Mouse (Mus musculus): ENCODE results near the gene Megf9. TPM values are rescaled to one million over a fixed set of nuclear protein-coding genes. Genes with fewer than 3 reads are reported as not detected.

Megf9 gene
- polyA plus RNA-seq, 1 experiment from 2014 or later: 27.8 TPM

- 85% methylated on average over 2 of the region's 2 CpGs for WGBS
- Histone ChIP-seq H3K4me3 (ENCODE audit: low read depth, low read length) (no peak overlapping the region), H3K27me3 (ENCODE audit: control insufficient read depth, insufficient read depth, low read length) (no peaks in the 10 kb centered on the region), H3K27ac (ENCODE audit: low read depth, low read length) (no peak overlapping the region), H3K36me3 (ENCODE audit: control insufficient read depth, insufficient read depth, low read length) (no peaks in the 10 kb centered on the region), H3K9me3 (ENCODE audit: control insufficient read depth, low read length) (no peaks in the 10 kb centered on the region), H3K4me2 (replicated peaks; ENCODE audit: low read depth, low read length) (no peak overlapping the region), H3K4me1 (replicated peaks; ENCODE audit: control insufficient read depth, insufficient read depth, low read length) (no peaks in the 10 kb centered on the region), H3K9ac (ENCODE audit: low read depth, low read length) (no peak overlapping the region)
- no peak for DNase-seq (ENCODE audit: low spot score)
- ATAC-seq (ENCODE audit: low FRiP score): no peak
Observed at GRCm38 (mm10) chr4:70545869-70546542, 11.2 kb upstream of the Megf9 start.

DNA sequence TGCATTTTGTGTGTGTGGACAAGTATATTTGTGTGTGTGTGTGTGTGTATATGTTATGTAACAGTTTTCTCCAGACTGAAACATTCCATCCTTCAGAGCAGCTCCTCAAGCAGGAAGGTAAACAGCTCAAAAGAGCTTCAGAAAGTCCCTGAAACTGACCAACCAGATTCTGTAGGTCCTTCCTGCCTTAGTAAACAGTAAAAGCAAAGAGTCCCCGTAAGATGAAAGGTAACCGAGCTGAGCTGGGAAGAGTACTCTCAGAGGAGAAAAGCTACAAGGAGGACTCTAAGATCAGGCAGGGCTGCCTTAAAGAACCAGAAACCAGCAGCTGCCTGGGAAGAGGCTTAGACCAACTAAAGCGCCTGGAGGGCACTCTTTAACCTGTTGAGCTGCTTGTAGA is 9.6 kb upstream of the Megf9 start:
- ATAC-seq (ENCODE audit: low FRiP score) (no peak), DNase-seq (ENCODE audit: low spot score) (no peak)
- H3K4me1 ChIP-seq (replicated peaks; ENCODE audit: control insufficient read depth, insufficient read depth, low read length): no peaks in the 10 kb centered on the region
- no peak overlapping the region for H3K9ac ChIP-seq (ENCODE audit: low read depth, low read length)
- no peaks in the 10 kb centered on the region for H3K9me3 ChIP-seq (ENCODE audit: control insufficient read depth, low read length)
- no peak overlapping the region for H3K4me2 ChIP-seq (replicated peaks; ENCODE audit: low read depth, low read length)
- H3K4me3 ChIP-seq (ENCODE audit: low read depth, low read length): no peak overlapping the region
- H3K27me3 ChIP-seq (ENCODE audit: control insufficient read depth, insufficient read depth, low read length): no peaks in the 10 kb centered on the region
- no peaks in the 10 kb centered on the region for H3K36me3 ChIP-seq (ENCODE audit: control insufficient read depth, insufficient read depth, low read length)
- H3K27ac ChIP-seq (ENCODE audit: low read depth, low read length): no peak overlapping the region
- WGBS: 72% methylated on average over 3 of the region's 3 CpGs

GRCm38 (mm10) chr4:70542387-70542786 is 7.6 kb upstream of the Megf9 start:
- DNase-seq (ENCODE audit: low spot score) (no peak), ATAC-seq (ENCODE audit: low FRiP score) (no peak)
- H3K36me3 ChIP-seq (ENCODE audit: control insufficient read depth, insufficient read depth, low read length): no peaks in the 10 kb centered on the region
- H3K4me3 ChIP-seq (ENCODE audit: low read depth, low read length): no peak overlapping the region
- H3K9me3 ChIP-seq (ENCODE audit: control insufficient read depth, low read length): no peaks in the 10 kb centered on the region
- no peak overlapping the region for H3K27ac ChIP-seq (ENCODE audit: low read depth, low read length)
- no peak overlapping the region for H3K4me2 ChIP-seq (replicated peaks; ENCODE audit: low read depth, low read length)
- no peaks in the 10 kb centered on the region for H3K27me3 ChIP-seq (ENCODE audit: control insufficient read depth, insufficient read depth, low read length)
- no peak overlapping the region for H3K9ac ChIP-seq (ENCODE audit: low read depth, low read length)
- 66% methylated on average over 2 of the region's 2 CpGs for WGBS
- H3K4me1 ChIP-seq (replicated peaks; ENCODE audit: control insufficient read depth, insufficient read depth, low read length): no peaks in the 10 kb centered on the region

DNA sequence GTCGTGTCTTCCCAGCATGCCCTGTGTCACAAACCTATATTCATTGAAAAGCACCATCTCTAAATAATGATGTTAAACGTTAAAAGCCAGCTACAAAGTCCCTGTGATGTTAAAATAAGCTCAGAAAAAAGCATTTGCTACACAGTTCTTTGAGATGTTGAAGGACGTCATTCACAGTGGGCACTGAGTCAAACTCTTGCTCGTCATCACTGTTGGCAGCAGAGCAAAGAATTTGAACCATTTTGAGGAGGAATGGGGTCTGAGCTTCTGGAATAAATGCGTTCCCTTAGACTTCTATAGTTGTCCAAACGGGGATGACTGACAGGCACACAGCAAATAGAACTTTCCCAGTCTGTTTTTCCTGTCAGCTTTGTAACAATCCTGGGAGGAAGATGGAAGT is 5.9 kb upstream of the Megf9 start:
- H3K4me1 ChIP-seq (replicated peaks; ENCODE audit: control insufficient read depth, insufficient read depth, low read length): peaks cover 4% of the 10 kb centered on the region
- no peak overlapping the region for H3K4me2 ChIP-seq (replicated peaks; ENCODE audit: low read depth, low read length)
- no peak overlapping the region for H3K4me3 ChIP-seq (ENCODE audit: low read depth, low read length)
- 76% methylated on average over 6 of the region's 6 CpGs for WGBS
- H3K9ac ChIP-seq (ENCODE audit: low read depth, low read length): no peak overlapping the region
- no peak overlapping the region for H3K27ac ChIP-seq (ENCODE audit: low read depth, low read length)
- no peaks in the 10 kb centered on the region for H3K27me3 ChIP-seq (ENCODE audit: control insufficient read depth, insufficient read depth, low read length)
- no peaks in the 10 kb centered on the region for H3K9me3 ChIP-seq (ENCODE audit: control insufficient read depth, low read length)
- ATAC-seq (ENCODE audit: low FRiP score) (no peak), DNase-seq (ENCODE audit: low spot score) (no peak)
- no peaks in the 10 kb centered on the region for H3K36me3 ChIP-seq (ENCODE audit: control insufficient read depth, insufficient read depth, low read length)

DNA sequence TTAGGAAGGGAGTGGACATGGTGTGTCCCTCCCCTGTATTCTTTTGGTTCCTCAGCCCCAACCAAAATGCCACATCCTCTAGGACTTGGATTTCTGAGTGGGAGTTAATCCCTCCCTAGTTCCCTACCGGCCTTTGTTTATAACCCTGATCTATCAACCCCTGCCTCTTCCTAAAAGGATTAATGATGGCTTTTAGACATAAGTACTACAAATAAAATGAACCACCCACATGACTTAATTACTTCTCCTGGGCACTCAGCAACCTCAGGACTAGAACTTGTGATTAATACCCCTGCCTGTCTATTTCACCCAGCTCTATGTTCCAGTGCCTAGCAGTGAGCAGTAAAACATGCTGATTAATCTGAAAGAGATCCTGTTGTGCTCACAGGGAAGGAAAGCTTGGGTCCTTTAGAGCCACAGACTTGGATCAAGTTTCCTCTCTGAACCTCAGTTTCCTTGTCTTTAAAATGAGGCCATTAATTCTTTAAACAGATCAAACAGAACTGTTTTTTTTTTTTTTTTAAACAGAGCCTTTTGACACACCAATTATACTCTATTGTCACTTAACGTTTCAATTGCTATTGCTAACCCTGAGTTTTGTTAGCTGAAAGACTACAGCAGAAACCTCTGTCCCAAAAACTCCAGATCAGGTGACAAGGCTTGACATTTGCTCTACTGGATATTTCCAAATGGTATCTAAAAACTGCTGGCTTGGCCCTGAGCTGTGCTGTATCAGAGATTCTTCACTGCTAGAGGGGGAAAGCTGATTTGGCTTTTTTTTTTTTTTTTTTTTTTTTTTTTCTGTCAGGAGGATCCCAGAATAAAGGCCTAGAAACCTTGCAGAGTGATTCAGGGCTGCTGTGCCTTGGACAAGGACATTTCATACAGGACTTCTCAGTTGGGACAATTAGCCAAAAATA is 2.1 kb upstream of the Megf9 start:
- Histone ChIP-seq H3K9ac (ENCODE audit: low read depth, low read length) (no peak overlapping the region), H3K27ac (ENCODE audit: low read depth, low read length) (no peak overlapping the region), H3K36me3 (ENCODE audit: control insufficient read depth, insufficient read depth, low read length) (no peaks in the 10 kb centered on the region), H3K4me2 (replicated peaks; ENCODE audit: low read depth, low read length) (no peak overlapping the region), H3K4me1 (replicated peaks; ENCODE audit: control insufficient read depth, insufficient read depth, low read length) (peaks cover 6% of the 10 kb centered on the region), H3K9me3 (ENCODE audit: control insufficient read depth, low read length) (no peaks in the 10 kb centered on the region), H3K27me3 (ENCODE audit: control insufficient read depth, insufficient read depth, low read length) (no peaks in the 10 kb centered on the region), H3K4me3 (ENCODE audit: low read depth, low read length) (no peak overlapping the region)
- no peak for ATAC-seq (ENCODE audit: low FRiP score)
- peak; percentile 23 for DNase-seq (ENCODE audit: low spot score)
- 13% methylated on average over 2 of the region's 2 CpGs for WGBS

DNA sequence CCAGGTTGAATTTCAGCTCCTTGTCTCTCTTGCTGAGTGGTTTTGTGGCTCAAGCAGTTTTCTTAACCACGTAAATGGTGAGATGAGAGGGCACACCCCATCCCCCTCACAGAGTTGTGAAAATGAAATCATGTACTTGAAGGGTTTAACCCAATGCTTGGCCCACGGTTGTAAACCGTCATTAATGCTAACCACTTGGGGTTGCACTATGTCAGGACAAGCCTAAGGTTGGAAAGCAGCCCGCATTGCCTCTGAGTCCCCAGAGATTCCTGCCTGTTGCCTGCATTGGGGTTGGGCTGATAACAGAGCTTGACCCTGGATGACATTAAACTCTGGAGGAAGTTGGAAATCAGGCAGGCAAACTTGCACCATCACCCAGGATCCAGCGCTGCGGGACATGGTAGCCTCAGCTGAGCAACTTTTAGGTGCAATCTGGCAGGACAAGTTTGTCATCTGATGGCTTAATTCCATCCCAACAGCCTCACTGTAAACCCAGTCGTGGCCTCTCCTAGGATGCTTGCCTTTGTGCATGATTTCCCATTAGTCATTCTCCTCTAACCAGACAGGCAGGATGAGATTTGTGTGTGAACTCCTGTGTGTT is 1.0 kb upstream of the Megf9 start:
- peak overlapping the region; percentile 98 for H3K9ac ChIP-seq (ENCODE audit: low read depth, low read length)

GRCm38 (mm10) chr4:70535289-70535688 is 494 bp upstream of the Megf9 start:
- peak; percentile 82 for ATAC-seq (ENCODE audit: low FRiP score)
- peak overlapping the region; percentile 100 for H3K27ac ChIP-seq (ENCODE audit: low read depth, low read length)
- under 1% methylated on average over 18 of the region's 18 CpGs for WGBS
- no peak for DNase-seq (ENCODE audit: low spot score)
- peak overlapping the region; percentile 74 for H3K4me2 ChIP-seq (replicated peaks; ENCODE audit: low read depth, low read length)
- H3K4me3 ChIP-seq (ENCODE audit: low read depth, low read length): peak overlapping the region; percentile 90
- H3K36me3 ChIP-seq (ENCODE audit: control insufficient read depth, insufficient read depth, low read length): no peaks in the 10 kb centered on the region
- no peaks in the 10 kb centered on the region for H3K9me3 ChIP-seq (ENCODE audit: control insufficient read depth, low read length)
- no peaks in the 10 kb centered on the region for H3K27me3 ChIP-seq (ENCODE audit: control insufficient read depth, insufficient read depth, low read length)
- peak overlapping the region; percentile 98 for H3K9ac ChIP-seq (ENCODE audit: low read depth, low read length)
- peaks cover 6% of the 10 kb centered on the region for H3K4me1 ChIP-seq (replicated peaks; ENCODE audit: control insufficient read depth, insufficient read depth, low read length)

More for the DNA sequence above, 1.0 kb upstream of the Megf9 start:
- no peaks in the 10 kb centered on the region for H3K27me3 ChIP-seq (ENCODE audit: control insufficient read depth, insufficient read depth, low read length)
- H3K9me3 ChIP-seq (ENCODE audit: control insufficient read depth, low read length): no peaks in the 10 kb centered on the region
- no peaks in the 10 kb centered on the region for H3K36me3 ChIP-seq (ENCODE audit: control insufficient read depth, insufficient read depth, low read length)
- peak overlapping the region; percentile 74 for H3K4me2 ChIP-seq (replicated peaks; ENCODE audit: low read depth, low read length)
- DNase-seq (ENCODE audit: low spot score) (peak; percentile 69), ATAC-seq (ENCODE audit: low FRiP score) (peak; percentile 8)
- WGBS: 10% methylated on average over 7 of the region's 7 CpGs
- peaks cover 6% of the 10 kb centered on the region for H3K4me1 ChIP-seq (replicated peaks; ENCODE audit: control insufficient read depth, insufficient read depth, low read length)
- peak overlapping the region; percentile 90 for H3K4me3 ChIP-seq (ENCODE audit: low read depth, low read length)
- H3K27ac ChIP-seq (ENCODE audit: low read depth, low read length): peak overlapping the region; percentile 100

DNA sequence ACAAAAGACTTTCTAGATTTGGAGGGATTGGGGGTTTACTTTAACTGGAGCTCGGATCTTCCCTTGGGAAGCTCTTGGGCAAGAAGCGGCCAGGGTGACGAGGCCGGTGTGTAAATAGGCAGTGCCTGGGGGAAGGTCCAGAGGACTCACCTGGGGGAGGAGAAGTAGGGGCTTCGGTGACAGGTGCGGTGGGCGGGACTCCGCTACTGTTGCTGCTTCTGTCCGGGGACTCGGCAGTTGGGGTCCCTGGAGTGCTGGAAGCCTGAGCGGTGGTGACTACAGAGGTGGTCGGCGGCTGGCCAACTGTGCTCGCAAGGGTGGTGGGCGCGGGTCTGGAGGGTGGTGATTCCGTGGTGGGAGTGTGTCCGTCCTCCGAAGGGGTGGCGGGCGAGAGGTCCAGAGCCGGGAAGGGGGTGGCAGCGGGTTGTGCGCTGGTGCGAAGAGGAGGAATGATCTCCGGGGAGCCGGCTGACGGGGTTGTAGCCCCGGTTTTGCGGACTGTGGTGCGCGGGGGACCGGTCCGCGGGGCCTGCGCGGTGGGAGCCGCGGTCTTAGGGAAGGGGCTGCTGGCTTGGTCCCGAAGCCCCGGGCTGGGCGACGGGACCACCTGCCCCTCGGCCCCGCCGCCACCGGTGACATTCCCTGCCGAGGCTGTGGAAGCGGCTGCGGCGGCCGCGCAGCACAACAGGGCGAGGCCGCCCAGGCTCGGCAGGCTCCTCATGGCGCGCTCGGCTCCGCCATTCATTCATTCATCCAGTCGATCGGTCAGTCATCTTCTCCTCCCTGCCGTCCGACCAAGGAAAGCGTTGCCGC is 511 bp downstream of the Megf9 start:
- peak overlapping the region; percentile 90 for H3K4me3 ChIP-seq (ENCODE audit: low read depth, low read length)
- H3K9me3 ChIP-seq (ENCODE audit: control insufficient read depth, low read length): no peaks in the 10 kb centered on the region
- DNase-seq (ENCODE audit: low spot score): peak; percentile 62
- H3K9ac ChIP-seq (ENCODE audit: low read depth, low read length): peak overlapping the region; percentile 95
- peaks cover 6% of the 10 kb centered on the region for H3K4me1 ChIP-seq (replicated peaks; ENCODE audit: control insufficient read depth, insufficient read depth, low read length)
- H3K27me3 ChIP-seq (ENCODE audit: control insufficient read depth, insufficient read depth, low read length): no peaks in the 10 kb centered on the region
- peak overlapping the region; percentile 75 for H3K4me2 ChIP-seq (replicated peaks; ENCODE audit: low read depth, low read length)
- under 1% methylated on average over 60 of the region's 66 CpGs for WGBS
- no peaks in the 10 kb centered on the region for H3K36me3 ChIP-seq (ENCODE audit: control insufficient read depth, insufficient read depth, low read length)
- H3K27ac ChIP-seq (ENCODE audit: low read depth, low read length): peak overlapping the region; percentile 86
- ATAC-seq (ENCODE audit: low FRiP score): peak; percentile 65

Measured in hindbrain, embryonic 11.5 days (tissue).